Mouse (Mus musculus) cerebellum, postnatal 36 days (tissue): Measurements from ENCODE around the gene Abcb6.

Source experiments
- DNase-seq, 2 experiments: peaks; one replicate each; pipeline ENCODE4 v3.0.0; 2021 to 2022; ENCODE audit warnings: mixed read lengths in 2 of 2

The Abcb6 gene

GRCm38 (mm10) chr1:75180105-75180590 is at the start of gene Abcb6:
Gene Abcb6 (minus strand): TSS chr1:75180392.
- peak; percentile 81 to 83 for DNase-seq

DNA sequence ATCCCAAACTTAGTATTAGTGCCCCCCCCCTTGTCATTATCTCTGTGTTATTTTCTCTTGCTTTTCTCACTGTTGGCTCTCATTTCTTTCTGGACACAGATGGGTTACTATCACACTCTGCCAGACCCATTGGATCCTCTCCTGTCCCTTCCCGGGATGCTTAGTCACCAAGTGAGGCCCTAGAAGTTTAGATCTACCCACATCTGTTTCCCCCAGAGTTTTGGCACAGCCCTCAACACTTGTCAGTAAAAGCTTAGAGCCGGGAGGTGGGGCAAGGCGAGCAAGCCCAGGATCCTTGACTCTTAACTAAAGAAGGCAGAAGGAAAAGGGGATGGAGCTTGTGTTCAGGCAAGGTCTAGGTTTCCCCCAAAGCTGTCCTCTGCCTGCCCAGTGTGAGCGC is 49.0 kb upstream of the Abcb6 start:
- no peak for DNase-seq

DNA sequence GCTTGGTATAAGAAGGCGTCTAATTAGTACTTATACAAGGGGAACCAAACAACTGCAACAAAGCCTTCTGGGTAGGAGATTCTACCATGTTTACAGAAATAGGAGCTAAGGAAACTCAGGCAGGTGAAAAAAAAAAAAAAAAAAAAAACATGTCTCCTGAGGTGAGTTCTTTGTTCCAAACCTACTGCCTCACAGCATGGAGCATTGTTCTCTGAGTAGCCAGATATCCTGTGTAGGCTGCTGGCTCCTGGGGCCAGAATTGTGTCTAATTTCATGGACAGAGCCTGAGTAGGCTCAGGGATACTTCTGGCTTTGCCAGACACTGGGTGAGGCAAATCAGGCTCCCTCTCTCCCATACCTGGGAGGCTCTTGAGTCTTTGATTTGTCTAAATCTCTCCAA is 47.5 kb upstream of the Abcb6 start:
- no peak for DNase-seq

- no peak for DNase-seq
Observed at GRCm38 (mm10) chr1:75226138-75226537, 45.9 kb upstream of the Abcb6 start.

GRCm38 (mm10) chr1:75225473-75225872 is 45.3 kb upstream of the Abcb6 start:
- DNase-seq = no peak

- DNase-seq = no peak
Observed at GRCm38 (mm10) chr1:75223532-75223931, 43.3 kb upstream of the Abcb6 start.

DNA sequence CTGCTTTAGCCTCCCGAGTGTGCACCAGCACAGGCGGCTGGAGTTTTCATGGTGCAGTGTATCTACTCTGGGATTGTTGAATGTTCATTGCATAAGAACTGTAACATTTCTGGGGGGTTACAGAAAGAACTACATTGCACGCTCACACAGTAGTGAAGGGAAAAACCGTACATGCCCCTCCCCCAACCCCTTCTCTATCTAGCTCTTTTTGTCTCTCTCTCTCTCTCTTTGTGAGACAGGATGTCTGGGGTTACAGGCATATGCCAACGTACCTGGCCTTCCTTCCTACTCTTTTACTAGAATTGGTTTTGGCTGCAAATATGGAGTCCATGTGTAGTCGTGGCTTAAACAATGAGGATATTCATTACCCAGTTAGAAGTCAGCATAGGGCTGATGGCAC is 42.7 kb upstream of the Abcb6 start:
- no peak for DNase-seq

- no peak for DNase-seq
Observed at GRCm38 (mm10) chr1:75221538-75221937, 41.3 kb upstream of the Abcb6 start.

- peak in 1 of 2 experiments; percentile 69 for DNase-seq
Observed at GRCm38 (mm10) chr1:75219531-75219930, 39.3 kb upstream of the Abcb6 start, which contains the start of gene Tuba4a. Gene Tuba4a (minus strand): TSS chr1:75219865.

GRCm38 (mm10) chr1:75219078-75219477 is 38.9 kb upstream of the Abcb6 start:
- DNase-seq = peak; percentile 97

DNA sequence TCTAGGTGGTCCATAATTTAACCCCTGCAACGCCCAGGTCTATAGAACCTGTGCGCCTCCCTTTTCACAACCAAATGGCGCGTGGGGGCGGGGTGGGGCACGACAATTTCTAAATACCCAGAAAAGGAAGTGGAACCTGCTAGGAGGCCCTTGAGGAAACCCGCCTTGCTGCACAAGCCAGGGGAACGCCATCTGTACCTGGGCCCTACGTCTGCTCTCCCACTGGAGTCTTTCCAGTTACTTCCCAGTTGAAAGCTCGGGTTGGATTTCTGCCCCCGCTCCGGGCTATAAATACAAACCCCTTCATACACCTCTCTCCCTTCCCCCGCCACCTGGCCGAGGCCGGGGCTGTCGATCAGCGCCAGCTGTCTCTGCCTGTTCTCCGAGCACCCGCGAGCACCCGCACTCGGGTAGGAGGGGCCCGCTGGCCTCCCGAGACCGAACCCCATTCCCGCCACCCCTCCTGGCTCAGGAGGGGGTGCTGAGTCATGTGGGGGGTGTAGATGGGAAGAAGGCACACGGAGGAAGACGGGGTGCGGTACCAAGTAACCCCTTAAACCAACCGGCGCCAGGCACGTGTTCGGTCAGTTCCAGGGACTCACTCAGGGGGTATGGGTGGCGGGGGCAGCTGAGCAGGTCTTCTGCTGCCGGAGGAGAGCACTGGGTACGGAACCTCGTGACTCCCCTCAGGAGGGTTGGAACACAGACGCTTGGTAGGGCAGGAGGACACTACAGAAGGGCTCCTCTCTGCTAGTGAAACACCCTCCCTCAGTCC is 38.2 kb upstream of the Abcb6 start:
- peak; percentile 92 to 93 for DNase-seq

- no peak for DNase-seq
Observed at GRCm38 (mm10) chr1:75217893-75218226, 37.7 kb upstream of the Abcb6 start.

DNA sequence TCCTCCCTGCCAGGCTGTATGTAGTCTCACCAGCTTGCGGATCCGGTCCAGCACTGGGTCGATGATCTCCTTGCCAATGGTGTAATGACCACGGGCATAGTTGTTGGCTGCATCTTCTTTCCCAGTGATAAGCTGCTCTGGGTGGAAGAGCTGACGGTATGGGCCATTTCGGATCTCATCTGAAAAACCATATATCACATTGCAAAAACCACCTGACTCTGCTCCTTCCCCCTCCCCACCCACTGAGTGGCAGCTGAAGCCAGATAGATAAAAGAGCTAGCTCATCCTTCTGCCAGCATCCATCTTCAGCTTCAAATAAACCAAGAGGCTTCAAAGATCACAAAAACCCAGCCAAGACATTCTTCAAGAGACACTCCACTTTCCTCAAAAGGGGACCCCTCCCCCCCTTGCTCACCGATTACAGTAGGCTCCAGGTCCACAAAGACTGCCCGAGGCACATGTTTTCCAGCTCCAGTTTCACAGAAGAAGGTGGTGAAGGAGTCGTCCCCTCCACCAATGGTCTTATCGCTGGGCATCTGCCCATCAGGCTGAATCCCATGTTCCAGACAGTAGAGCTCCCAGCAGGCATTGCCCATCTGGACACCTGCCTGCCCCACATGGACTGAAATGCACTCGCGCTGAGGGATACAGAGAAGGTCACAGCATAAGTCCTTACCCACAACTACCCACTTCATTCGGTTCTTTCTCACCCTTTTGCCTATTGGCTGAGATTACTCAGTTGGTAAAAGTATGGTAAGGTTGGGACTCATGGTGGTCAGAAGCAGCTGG is 36.8 kb upstream of the Abcb6 start:
- DNase-seq = peak; percentile 59 to 60

DNA sequence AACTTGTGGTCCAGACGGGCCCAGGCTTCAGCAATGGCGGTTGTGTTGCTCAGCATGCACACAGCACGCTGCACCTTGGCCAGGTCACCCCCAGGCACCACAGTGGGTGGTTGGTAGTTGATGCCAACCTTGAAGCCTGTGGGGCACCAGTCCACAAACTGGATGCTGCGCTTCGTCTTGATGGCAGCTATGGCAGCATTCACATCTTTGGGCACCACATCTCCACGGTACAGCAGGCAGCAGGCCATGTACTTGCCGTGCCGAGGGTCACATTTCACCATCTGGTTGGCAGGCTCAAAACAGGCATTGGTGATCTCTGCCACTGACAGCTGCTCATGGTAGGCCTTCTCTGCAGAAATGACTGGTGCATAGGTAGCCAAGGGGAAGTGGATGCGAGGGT is 35.6 kb upstream of the Abcb6 start:
- DNase-seq = no peak

DNA sequence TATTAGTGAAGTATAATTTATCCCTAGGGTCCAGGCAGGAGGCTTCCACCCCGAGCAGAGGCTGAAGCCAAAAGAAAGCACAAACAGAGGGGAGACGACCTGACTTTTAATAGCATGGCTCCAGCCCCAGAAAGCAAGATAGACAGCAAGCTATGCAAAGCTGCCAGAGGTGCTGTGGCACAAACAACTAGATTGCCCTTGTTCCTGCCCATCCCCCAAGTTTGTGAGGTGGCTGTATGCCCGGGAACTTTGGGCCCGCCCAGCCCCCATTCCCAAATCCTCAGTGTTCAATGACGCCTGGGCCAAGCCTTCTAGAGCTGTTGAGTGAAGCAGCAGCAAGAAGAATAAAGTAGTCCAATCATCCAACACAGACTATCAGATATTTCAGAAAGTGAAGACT is 34.7 kb upstream of the Abcb6 start:
- no peak for DNase-seq

DNA sequence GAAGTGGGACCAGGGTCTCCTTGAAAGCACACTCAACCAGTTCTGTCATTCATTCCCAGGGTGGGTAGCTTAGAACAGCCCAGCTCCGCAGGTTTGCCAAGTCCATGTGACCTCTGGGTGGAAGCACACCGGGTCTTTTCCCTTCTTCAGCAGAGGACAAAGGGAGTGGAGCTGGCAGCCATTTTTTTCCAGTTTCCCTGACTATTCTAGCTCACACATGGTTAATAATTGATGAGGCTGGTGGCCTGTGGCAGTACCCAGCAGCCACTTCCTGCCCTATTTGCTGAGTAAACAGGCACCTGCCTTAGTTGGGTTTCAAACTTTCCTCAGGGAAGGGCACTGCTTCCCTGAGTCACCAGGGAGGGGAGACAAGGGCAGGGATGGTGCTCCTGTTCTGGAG is 34.2 kb upstream of the Abcb6 start:
- no peak for DNase-seq

GRCm38 (mm10) chr1:75213096-75213495 is 32.9 kb upstream of the Abcb6 start:
- no peak for DNase-seq

DNA sequence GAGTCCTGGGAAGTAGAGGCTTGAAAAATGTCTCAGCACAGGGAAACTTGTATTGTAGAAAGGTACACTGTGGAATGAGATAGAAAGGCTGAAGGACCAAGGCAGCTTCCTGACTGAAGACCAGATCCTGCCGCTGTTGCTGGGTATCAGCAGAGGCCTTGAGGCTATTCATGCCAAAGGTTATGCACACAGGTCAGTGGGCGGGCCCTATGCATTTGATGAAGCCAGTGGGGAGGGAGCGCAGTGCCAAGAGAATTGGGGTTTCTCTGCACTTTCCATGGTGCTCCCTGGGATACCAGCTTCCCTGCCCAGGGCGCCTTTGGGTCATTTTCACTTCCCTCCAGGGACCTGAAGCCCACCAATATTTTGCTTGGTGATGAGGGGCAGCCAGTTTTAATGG is 32.4 kb upstream of the Abcb6 start:
- no peak for DNase-seq

- DNase-seq = no peak
Observed at GRCm38 (mm10) chr1:75211141-75211708, 31.0 kb upstream of the Abcb6 start.

GRCm38 (mm10) chr1:75210136-75211087 is 30.2 kb upstream of the Abcb6 start, which contains the start of the genes Glb1l and Stk16:
Gene Glb1l (minus strand): TSS chr1:75210813.
Gene Stk16 (plus strand): TSS chr1:75210838.
- DNase-seq = peak; percentile 96 to 98

DNA sequence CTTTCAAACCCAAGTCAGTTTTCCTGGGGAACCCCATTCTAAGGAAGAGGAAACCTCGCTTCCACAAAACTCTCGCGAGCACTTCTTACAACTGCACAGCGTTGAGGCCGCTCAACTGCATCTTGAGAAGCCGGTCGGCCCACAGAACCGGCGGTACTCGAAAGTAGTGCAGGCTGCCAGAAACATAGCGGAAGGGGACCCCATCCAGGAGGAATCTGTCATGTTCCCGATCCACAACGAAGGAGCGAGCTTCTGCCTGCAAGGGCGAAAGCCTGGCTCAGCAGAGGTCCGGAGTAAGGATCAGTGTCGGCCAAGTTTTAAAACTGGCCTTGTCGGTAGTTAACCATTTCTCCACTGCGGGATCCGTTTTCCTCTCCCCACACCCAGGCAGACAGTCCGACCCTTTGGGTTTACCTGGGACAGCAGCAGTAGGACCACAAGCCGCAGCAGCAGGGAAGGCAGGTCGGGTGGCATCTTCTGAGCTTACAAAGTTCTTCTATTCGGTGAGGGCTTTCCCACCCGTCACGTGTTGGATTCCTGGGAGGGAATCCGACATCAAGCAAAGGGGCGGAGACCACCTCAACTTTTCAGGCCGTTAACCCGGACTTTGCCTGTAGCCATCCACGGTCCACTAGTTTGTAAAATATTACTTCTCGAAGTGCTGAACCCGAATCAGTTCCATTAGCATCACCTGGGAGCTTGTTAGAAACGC is 28.9 kb upstream of the Abcb6 start:
- DNase-seq = no peak

DNA sequence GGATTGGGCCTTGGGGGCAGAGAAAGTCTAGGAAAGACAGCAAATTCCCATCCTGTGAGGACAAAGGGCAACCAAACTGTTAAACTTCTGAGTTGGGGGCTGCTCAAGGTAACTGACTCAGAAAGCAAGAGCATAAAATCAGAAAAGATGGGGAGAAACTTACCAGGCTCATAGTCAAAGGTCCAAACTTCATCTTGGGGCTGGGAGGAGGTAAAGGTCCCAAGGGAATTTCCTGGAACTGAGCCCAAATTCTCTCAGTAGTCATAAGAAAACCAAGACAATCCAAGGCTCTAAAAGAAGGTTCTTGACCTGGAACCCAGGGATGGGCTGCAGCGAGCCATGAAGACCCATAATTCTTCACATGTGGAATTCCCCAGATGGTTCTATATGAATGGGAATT is 21.0 kb upstream of the Abcb6 start:
- DNase-seq = no peak
